Mouse (Mus musculus) liver, adult 2 months (tissue): ENCODE data around the gene Tmem251. TPM values are rescaled to one million over a fixed set of nuclear protein-coding genes. Genes with fewer than 3 reads are reported as not detected.

Experiments used
- DNase-seq: peaks from one replicate; pipeline ENCODE4 v3.0.0-alpha.2; 2011; ENCODE audit warnings: low read depth, low spot score; ENCODE audit errors: extremely low read depth
- H3K27ac ChIP-seq: fragments of 200-500 bp; replicated peaks from 2 replicates; pipeline ENCODE4 v1.5.1; 2012; ENCODE audit warnings: low read depth, mild to moderate bottlenecking, control low read depth, inconsistent platforms, low read length; ENCODE audit not compliant: insufficient read depth
- H3K27me3 ChIP-seq: fragments of 200-500 bp; 2 replicates; pipeline ENCODE4 v1.6.1; 2012; ENCODE audit warnings: mild to moderate bottlenecking, moderate library complexity, low read length, inconsistent platforms; ENCODE audit not compliant: control insufficient read depth, insufficient read depth
- H3K36me3 ChIP-seq: fragments of 200-500 bp; 2 replicates; pipeline ENCODE4 v1.6.1; 2012; ENCODE audit warnings: low read length, inconsistent platforms; ENCODE audit not compliant: control insufficient read depth, insufficient read depth
- H3K4me1 ChIP-seq: fragments of 200-500 bp; 2 replicates; pipeline ENCODE4 v1.6.1; 2011; ENCODE audit warnings: low read length; ENCODE audit not compliant: control insufficient read depth, insufficient read depth
- H3K4me3 ChIP-seq: fragments of 200-500 bp; 2 replicates; pipeline ENCODE4 v1.5.1; 2011; ENCODE audit warnings: low read depth, mild to moderate bottlenecking, control low read depth, low read length, moderate library complexity; ENCODE audit not compliant: insufficient read depth
- H3K79me2 ChIP-seq: fragments of 200-500 bp; 2 replicates; pipeline ENCODE4 v1.6.1; 2012; ENCODE audit warnings: inconsistent platforms, mild to moderate bottlenecking, low read length, moderate library complexity; ENCODE audit not compliant: control insufficient read depth, insufficient read depth
- H3K9ac ChIP-seq: fragments of 200-500 bp; 2 replicates; pipeline ENCODE4 v1.6.1; 2012; ENCODE audit warnings: low read depth, mild to moderate bottlenecking, control low read depth, inconsistent platforms, low read length
- CTCF ChIP-seq: fragments of 200-500 bp; IDR thresholded peaks from 2 replicates; pipeline ENCODE4 v1.5.1; 2011; ENCODE audit warnings: low read depth, low read length, control low read depth
- POLR2A ChIP-seq: fragments of 200-500 bp; IDR thresholded peaks from 2 replicates; pipeline ENCODE4 v1.6.1; 2011; ENCODE audit warnings: low read length, control low read depth; ENCODE audit not compliant: insufficient read depth; ENCODE audit errors: extremely low read depth
- WGBS: fragments of 180-500 bp; shearing (Covaris S2); methylation state at CpG from one replicate; pipeline ENCODE4 v1.1.7; 2018; 5-methylcytosine and 5-hydroxymethylcytosine counted together
- polyA plus RNA-seq: library from polyadenylated mRNA; depleted of rRNA; stranded (reverse); fragments of >200 nt; gene quantifications from 2 replicates; pipeline ENCODE4 v1.2.3, GENCODE M21; 2012
- total RNA-seq: library from RNA; depleted of rRNA; stranded (reverse); fragments of >200 nt; gene quantifications from 2 replicates; pipeline ENCODE4 v1.2.3, GENCODE M21; 2014

Gene Tmem251
- total and polyA plus RNA-seq, 2 experiments = 1.6 to 2.0 TPM

- peak overlapping the region; percentile 79 for H3K9ac ChIP-seq
- WGBS = 21% methylated on average over 17 of the region's 17 CpGs
- TF ChIP-seq POLR2A = no peak
- TF ChIP-seq CTCF = no peak
- H3K79me2 ChIP-seq = peaks cover 17% of the 10 kb centered on the region; the same call in 1 of the 2 replicates
- peaks cover 10% of the 10 kb centered on the region for H3K4me1 ChIP-seq
- no peaks in the 10 kb centered on the region for H3K27me3 ChIP-seq
- H3K4me3 ChIP-seq = peak overlapping the region; percentile 74
- peak overlapping the region; percentile 36 for H3K27ac ChIP-seq
- no peak for DNase-seq
- H3K36me3 ChIP-seq = no peaks in the 10 kb centered on the region
Observed at GRCm38 (mm10) chr12:102703921-102704408, 39.6 kb upstream of the Tmem251 start.

- peak within 1 kb of the TSS; percentile 89 for H3K4me3 ChIP-seq
- H3K79me2 ChIP-seq = peaks cover 17% of the 10 kb centered on the region; the same call in 1 of the 2 replicates
- H3K4me1 ChIP-seq = peaks cover 10% of the 10 kb centered on the region
- TF ChIP-seq POLR2A (0 out of 2 replicates have a peak, but pooled peaks have one; percentile 28), CTCF (no peak)
- H3K36me3 ChIP-seq = no peaks in the 10 kb centered on the region
- no peaks in the 10 kb centered on the region for H3K27me3 ChIP-seq
- under 1% methylated on average over 76 of the region's 105 CpGs for WGBS
- H3K9ac ChIP-seq = peak within 1 kb of the TSS; percentile 93
- H3K27ac ChIP-seq = peak within 1 kb of the TSS; percentile 78
- DNase-seq = no peak
Observed at GRCm38 (mm10) chr12:102704457-102705198, 38.9 kb upstream of the Tmem251 start, which contains the start of gene Itpk1. TSS of gene Itpk1 (minus strand) at chr12:102704930.

DNA sequence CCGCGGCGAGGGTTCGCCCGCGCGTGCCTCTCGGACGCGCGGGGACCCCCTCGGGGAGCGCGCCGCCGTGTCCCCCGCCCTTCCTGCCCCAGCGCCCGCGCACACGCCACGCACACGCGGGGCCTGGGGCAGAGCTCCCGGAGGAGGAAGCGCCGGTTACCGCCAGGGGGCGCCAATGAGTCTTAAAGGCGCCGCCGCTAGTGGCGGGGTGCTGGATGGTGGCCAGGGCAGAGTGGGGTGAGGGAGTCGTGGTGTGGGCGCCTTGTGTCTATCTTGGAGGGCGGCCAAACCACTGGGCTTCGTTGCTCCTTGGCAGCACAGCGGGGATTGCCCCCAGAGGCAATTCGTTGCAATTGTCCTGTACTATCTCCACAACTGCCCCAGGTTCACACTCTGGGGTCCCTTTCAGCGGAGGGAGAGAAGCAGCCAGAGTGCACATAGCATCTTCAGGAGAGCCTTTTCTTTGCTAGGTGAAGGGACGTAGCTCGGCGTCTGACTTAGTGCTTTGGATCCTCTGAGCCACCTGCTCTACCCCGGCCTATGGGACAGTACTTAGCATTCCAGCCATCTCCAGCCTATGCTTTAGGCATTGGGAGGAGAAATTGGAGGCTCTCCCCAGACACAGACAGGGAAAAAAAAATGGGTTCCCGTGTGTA, 38.2 kb upstream of the Tmem251 start:
- 4% methylated on average over 45 of the region's 45 CpGs for WGBS

GRCm38 (mm10) chr12:102705906-102706640, 37.5 kb upstream of the Tmem251 start:
- Histone ChIP-seq H3K36me3 (no peaks in the 10 kb centered on the region), H3K4me1 (peaks cover 10% of the 10 kb centered on the region), H3K27ac (no peak overlapping the region), H3K79me2 (peaks cover 17% of the 10 kb centered on the region; the same call in 1 of the 2 replicates), H3K9ac (no peak overlapping the region), H3K4me3 (no peak overlapping the region), H3K27me3 (no peaks in the 10 kb centered on the region)
- WGBS = 91% methylated on average over 6 of the region's 6 CpGs
- TF ChIP-seq POLR2A (no peak), CTCF (no peak)
- no peak for DNase-seq

More for the DNA sequence above, 38.2 kb upstream of the Tmem251 start:
- TF ChIP-seq CTCF = peak; percentile 79
- TF ChIP-seq POLR2A = no peak
- no peaks in the 10 kb centered on the region for H3K36me3 ChIP-seq
- peaks cover 10% of the 10 kb centered on the region for H3K4me1 ChIP-seq
- H3K27me3 ChIP-seq = no peaks in the 10 kb centered on the region
- H3K4me3 ChIP-seq = peak overlapping the region; percentile 89
- peak overlapping the region; percentile 78 for H3K27ac ChIP-seq
- DNase-seq = no peak
- H3K79me2 ChIP-seq = peaks cover 17% of the 10 kb centered on the region; the same call in 1 of the 2 replicates
- peak overlapping the region; percentile 93 for H3K9ac ChIP-seq

- Histone ChIP-seq H3K9ac (no peak overlapping the region), H3K27ac (no peak overlapping the region), H3K36me3 (no peaks in the 10 kb centered on the region), H3K79me2 (peaks cover 12% of the 10 kb centered on the region; the same call in 1 of the 2 replicates), H3K27me3 (no peaks in the 10 kb centered on the region), H3K4me1 (peaks cover 10% of the 10 kb centered on the region), H3K4me3 (no peak overlapping the region)
- TF ChIP-seq POLR2A (no peak), CTCF (no peak)
- DNase-seq = no peak
- WGBS = 86% methylated on average over 10 of the region's 10 CpGs
Observed at GRCm38 (mm10) chr12:102706833-102707463, 36.6 kb upstream of the Tmem251 start.
